Mouse (Mus musculus): ENCODE measurements around the gene St6galnac4.

GRCm38 (mm10) chr2:32574901-32575585 is 11.9 kb upstream of the St6galnac4 start:
- TF ChIP-seq POLR2A (IDR thresholded peaks at IDR 0.05; ENCODE audit: low read depth, low read length) (0 out of 2 replicates have a peak, but pooled peaks have one; percentile 5), CTCF (IDR thresholded peaks at IDR 0.05; ENCODE audit: extremely low read depth, insufficient read length, insufficient replicate concordance, low read depth, low read length) (peak; percentile 76; the same call in 1 of the 2 replicates)
